Mouse (Mus musculus): ENCODE measurements around the gene Ankrd6.
A peak's percentile ranks its signal among the peaks of the same experiment; 100 is the strongest.

Gene Ankrd6

DNA sequence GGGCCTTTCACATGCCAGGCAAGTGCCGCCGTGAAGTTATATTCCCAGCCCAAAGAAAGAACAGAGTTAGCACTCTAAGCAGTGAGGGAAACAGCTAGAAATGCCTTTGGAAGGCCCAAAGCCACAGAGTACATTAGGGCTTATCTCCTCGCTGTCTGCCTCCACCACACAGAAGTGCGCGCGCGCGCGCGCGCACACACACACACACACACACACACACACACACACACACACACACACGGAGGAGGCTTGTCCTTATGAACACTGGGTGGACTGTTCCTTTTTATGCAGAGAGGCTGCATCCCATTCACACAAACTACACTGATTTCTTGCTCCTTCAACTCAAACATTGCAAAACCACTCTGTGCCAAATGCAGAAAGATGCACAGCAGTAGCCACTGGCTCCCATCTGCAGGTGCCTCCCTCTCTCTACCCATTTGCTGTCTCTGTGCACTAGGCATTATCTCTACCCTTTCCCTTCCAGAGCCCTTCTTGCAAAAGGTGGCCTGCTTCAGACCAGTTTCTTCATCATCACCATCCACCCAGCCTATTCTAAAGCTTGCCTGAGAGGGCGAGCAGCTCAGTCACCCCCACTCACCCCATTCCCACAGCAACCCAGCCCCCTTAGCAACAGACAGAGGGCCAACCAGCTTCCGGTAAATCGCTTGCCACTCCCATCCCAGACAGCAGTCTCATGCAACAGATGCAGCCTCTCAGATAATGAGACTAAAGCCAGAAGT lies 88.5 kb downstream of the Ankrd6 start:
- DNase-seq (ENCODE audit: low spot score in 2 of 2), result no peak

- DNase-seq (ENCODE audit: low spot score in 2 of 2), result no peak
Measured at GRCm38 (mm10) chr4:32860184-32860965, 90.3 kb downstream of the Ankrd6 start.

DNA sequence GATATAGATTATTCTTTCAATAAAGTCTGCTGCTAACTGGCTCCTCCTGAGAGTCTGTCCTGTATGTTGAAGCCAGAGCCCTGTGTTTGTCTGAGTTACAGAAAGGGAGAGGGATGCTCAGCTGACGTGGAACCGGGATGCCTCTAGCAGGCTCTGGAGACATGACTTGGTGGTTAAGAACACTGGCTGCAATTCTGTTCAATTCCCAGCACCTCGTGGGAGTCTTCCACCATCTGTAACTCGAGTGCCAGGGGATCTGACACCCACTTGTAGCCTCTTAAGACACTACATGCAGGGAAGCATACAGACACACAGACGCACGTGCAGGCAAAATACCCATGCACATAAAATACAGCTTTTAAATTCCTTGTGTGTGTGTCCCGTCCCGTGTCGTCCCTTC lies 95.1 kb downstream of the Ankrd6 start:
- DNase-seq (ENCODE audit: low spot score in 2 of 2), result no peak

DNA sequence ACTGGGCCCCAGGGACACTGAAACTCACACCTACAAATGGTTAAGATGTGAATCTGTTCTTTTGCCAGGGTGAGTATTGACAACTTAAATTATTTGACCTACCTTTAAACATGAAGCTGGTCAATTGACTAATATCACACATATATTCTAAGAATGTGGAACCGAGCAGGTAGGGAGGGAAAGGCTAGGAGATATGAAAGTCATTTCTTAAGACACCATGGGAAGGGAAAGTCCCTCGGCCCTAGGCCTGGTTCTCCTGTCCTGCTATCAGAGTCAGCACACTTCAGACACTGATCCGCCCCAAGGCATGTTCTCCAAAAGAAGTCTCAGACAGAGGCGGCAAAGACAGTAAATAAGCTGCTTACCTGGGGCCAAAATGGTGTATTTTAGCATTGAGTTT lies 95.7 kb downstream of the Ankrd6 start:
- DNase-seq (ENCODE audit: low spot score in 2 of 2), result no peak

DNA sequence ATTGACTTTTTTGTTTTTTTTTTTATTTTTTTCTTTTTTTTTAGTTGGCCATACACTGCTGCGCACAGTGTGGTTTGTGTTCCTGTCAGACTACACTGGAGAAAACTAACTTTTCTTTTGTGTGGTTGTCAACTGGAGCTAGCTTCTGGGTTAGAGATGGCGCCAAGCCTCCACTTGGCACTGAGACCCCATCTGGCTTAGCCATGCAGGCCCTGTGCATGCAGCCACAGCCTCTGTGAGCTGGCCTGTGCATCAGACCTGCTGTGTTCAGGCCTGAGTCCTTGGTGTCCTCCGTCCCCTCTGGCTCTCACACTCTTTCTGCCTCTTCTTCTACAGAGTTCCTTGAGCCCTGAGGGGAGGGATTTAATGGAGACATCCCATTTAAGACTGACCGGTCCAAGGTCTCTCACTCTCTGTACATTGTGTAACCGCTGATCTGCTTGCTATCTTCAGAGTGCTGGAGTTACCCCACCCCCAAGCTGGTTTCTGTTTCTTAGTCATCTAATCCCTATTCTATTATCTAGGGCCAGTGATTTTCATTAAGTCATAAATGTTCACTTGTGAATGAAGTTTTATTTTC lies 96.9 kb downstream of the Ankrd6 start:
- no peak for DNase-seq (ENCODE audit: low spot score in 2 of 2)

- no peak for DNase-seq (ENCODE audit: low spot score in 2 of 2)
Measured at GRCm38 (mm10) chr4:32852819-32853218, 97.8 kb downstream of the Ankrd6 start.

GRCm38 (mm10) chr4:32852294-32852693 lies 98.3 kb downstream of the Ankrd6 start:
- DNase-seq (ENCODE audit: low spot score in 2 of 2), result no peak

GRCm38 (mm10) chr4:32838401-32838800 lies 112.2 kb downstream of the Ankrd6 start:
- DNase-seq (ENCODE audit: low spot score in 2 of 2), result no peak

DNA sequence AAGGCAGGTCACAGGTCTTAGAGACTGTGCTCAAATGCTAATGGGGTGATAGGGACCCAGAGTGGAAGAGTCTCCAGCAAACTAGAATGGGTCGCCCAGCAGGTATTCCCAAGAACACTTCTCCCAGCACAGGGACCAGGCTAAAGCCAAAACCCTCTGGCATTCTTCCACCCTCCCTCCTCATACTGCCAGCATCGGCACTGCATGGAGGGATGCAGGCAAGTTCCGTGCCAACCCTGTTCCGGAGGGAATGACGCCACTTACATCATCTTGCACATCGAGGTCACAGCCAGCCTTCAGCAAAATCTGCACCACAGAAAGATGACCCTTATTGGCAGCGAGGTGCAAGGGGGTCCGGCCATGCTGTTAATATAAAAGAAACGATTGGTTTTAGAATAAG lies 114.6 kb downstream of the Ankrd6 start:
- DNase-seq (ENCODE audit: low spot score in 2 of 2), result no peak

DNA sequence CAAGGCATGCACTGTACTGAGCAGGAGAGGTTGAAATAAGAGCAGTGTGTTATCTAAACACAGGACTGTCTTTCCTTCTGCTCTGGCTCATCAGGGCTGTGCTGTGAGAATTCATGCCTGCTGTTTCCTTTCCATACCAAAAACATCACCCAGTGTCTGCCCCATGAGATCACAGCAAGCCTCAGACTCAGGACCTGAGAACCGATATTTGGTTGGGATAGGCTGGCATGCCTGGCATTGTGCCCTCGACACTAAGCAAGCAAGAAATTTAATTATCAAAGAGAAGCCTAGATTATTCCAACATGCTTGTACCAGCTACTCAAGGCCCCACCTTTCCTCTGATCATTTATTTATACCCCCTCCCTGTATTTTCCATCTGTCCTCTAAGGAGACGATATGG lies 116.1 kb downstream of the Ankrd6 start:
- no peak for DNase-seq (ENCODE audit: low spot score in 2 of 2)

- no peak for DNase-seq (ENCODE audit: low spot score in 2 of 2)
Measured at GRCm38 (mm10) chr4:32833494-32834282, 117.0 kb downstream of the Ankrd6 start.

DNA sequence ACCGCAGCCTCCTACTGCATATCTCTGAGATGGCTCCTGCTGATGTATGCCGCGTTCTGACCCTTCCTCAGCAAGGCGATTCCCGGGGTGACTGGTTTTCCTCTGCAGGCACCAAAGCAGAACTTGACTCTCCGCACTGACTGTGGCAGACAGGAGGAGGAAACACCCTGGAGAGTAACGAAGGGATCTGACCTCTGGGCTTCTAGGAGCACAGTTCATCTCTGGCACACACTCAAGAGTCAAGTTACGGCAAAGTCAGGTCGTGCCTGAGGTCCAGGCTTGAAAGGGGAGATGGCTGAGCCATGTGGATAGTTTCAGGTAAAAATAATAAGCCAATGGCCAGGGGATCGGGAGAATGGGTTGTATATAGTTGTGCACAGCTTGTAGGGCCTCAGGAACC lies 121.3 kb downstream of the Ankrd6 start:
- DNase-seq (ENCODE audit: low spot score in 2 of 2), result no peak

- DNase-seq (ENCODE audit: low spot score in 2 of 2), result no peak
Measured at GRCm38 (mm10) chr4:32828385-32829077, 122.1 kb downstream of the Ankrd6 start.

DNA sequence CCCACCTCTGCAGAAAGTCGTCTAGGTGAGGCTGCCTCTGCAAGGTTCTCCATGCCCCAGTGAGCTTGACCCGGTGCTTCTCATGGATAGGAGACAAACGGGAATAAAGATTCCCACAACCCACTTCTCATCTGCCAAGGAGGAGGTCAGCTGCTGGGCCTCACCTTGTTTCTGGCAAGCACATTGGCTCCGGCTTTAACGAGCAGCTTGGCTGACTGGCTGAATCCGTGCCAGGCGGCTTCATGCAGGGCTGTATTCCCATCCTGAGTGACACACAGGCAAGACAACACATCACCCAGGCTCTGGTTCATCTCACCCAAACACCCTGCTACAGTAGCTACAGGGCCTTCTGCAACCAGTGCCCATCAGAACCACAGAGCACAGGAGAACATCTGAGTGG lies 123.7 kb downstream of the Ankrd6 start:
- no peak for DNase-seq (ENCODE audit: low spot score in 2 of 2)

DNA sequence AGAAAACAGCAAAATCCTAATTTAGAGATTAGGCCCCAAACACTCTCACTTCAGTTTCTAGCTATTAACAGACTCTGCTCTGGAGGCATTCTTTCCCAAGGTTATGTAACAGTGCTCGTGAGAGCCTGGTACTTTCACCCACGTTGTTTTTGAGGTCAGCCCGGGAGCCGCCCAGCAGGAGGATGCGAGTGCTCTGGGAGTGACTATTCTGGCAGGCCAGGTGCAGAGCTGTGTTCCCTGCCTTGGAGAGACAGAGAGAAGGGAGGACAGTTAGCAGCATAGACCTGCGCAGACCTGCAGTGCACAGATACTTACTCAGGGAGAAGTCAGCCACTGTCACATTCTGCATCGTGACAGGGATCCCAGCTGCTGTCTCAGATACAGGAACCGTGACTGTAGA lies 126.4 kb downstream of the Ankrd6 start:
- peak in 1 of 2 experiments; percentile 9 for DNase-seq (ENCODE audit: low spot score in 2 of 2)

GRCm38 (mm10) chr4:32820676-32821075 lies 130.0 kb downstream of the Ankrd6 start:
- no peak for DNase-seq (ENCODE audit: low spot score in 2 of 2)

DNA sequence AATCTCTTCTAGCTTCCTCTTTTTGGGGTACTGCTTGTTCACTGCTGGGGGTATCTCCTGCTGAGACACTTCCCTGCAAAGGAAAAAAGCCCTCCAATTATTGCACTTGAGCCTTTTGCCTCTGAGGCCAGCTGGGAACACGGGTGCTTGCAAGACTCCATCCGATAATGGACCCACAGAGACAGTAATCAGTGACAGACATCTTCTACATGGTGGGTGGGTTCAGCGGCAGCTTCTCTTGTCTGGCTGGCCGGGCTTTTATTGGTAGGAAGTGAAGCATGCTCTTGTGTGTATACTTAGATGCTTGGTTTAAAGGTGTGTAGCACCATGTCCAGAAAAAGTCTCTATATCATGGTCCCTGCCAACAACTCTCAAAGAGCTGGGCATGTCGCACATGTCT lies 133.2 kb downstream of the Ankrd6 start:
- DNase-seq (ENCODE audit: low spot score in 2 of 2), result no peak

GRCm38 (mm10) chr4:32800577-32801170 lies 150.0 kb downstream of the Ankrd6 start:
- no peak for DNase-seq (ENCODE audit: low spot score in 2 of 2)

DNA sequence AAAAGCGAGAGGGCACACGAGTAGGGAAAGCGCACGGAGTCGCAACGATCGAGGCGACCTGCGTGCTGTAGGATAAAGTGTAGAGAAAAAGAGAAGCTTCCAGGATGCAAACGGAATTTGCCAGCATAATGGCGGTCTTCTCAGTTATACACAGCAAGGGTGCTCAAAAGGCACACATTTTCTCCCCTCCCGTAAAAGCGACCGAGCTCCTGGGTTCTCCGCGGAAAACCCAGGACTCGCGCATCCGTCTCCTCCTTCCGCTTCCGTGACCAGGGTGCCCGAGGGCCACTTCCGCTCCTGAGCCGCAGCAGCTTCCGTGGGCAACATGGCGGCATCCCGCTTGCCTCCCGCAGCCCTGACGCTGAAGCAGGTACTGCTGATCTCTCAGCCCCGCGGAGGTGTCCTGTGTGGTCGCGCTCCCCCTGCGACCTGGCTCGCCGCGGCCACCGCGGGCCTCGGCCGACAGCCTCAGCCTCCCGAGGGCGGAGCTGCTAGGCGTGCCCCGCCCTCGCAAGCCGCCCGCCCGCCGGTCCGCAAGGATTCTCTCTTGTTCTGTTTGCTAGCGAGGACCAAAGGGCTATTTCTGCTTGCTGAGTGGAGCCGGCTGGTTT lies 150.6 kb downstream of the Ankrd6 start, which contains the start of gene Lyrm2:
TSS of gene Lyrm2 (plus strand) at position 288 of the 611 bp plus-strand sequence.
- peak; percentile 70 to 86 for DNase-seq (ENCODE audit: low spot score in 2 of 2)

GRCm38 (mm10) chr4:32798976-32799375 lies 151.7 kb downstream of the Ankrd6 start:
- DNase-seq (ENCODE audit: low spot score in 2 of 2), result no peak

All from urinary bladder, adult 18-20 months (tissue).